ENCODE assay signal across 11 mouse cellular contexts in genomic region chr3:118435248-118435647, GRCm38 (mm10).
DNase-seq lines count a peak whose midpoint lies in the region; ATAC-seq lines count a peak whose summit lies in the region.
"Had no signal": no experiment of that assay in that cellular context is flagged by ENCODE, and none has a peak within 500 bp of the region (broad histone marks: within the 10 kb centered on the region; RNA-seq: fewer than 3 reads in every experiment).

No protein-coding gene starts in this region.

- no peak for DNase-seq in heart, adult 9 months (ENCODE audit: low spot score in 2 of 2)
- DNase-seq in embryonic facial prominence, embryonic 10.5 days (ENCODE audit: low spot score), result no peak
- peak; percentile 39 for DNase-seq in midbrain, embryonic 14.5 days
- no peak for DNase-seq in adrenal gland, adult 18-20 months (ENCODE audit: low spot score in 2 of 2)
- no peak for DNase-seq in kidney, postnatal 14 days
- DNase-seq: kidney, adult 18-20 months; liver, embryonic 13.5 days had no signal

- peaks cover 44% of the 10 kb centered on the region for H3K27me3 ChIP-seq in heart, embryonic 16.5 days (ENCODE audit: control insufficient read depth, insufficient read depth, low read length)
- peaks cover 70% of the 10 kb centered on the region for H3K27me3 ChIP-seq in embryonic facial prominence, embryonic 10.5 days (replicated peaks; ENCODE audit: low read depth, poor library complexity, severe bottlenecking)
- H3K27me3 ChIP-seq in hindbrain, embryonic 13.5 days, result peaks cover 29% of the 10 kb centered on the region
- peaks cover 8% of the 10 kb centered on the region; the same call in 1 of the 2 replicates for H3K27me3 ChIP-seq in midbrain, embryonic 14.5 days (ENCODE audit: control insufficient read depth, insufficient read depth, low read length)

- no peak overlapping the region for H3K9ac ChIP-seq in heart, embryonic 16.5 days (ENCODE audit: low read length)
- peak overlapping the region; percentile 82 for H3K9ac ChIP-seq in hindbrain, embryonic 13.5 days
- H3K9ac ChIP-seq in midbrain, embryonic 14.5 days (replicated peaks; ENCODE audit: low read length), result peak overlapping the region; percentile 69; the same call in 1 of the 2 replicates
- H3K9ac ChIP-seq: liver, embryonic 13.5 days had no signal

- no peak for ATAC-seq in heart, embryonic 16.5 days (replicated peaks; ENCODE audit: extremely low read depth, insufficient read depth, low FRiP score)
- ATAC-seq in hindbrain, embryonic 13.5 days (ENCODE audit: low FRiP score), result no peak
- ATAC-seq in midbrain, embryonic 14.5 days (ENCODE audit: low FRiP score, low TSS enrichment), result no peak
- no peak for ATAC-seq in megakaryocyte, adult 5-6 weeks (ENCODE audit: poor library complexity, severe bottlenecking)

- H3K4me2 ChIP-seq in heart, embryonic 16.5 days (ENCODE audit: low read depth, low read length), result peak overlapping the region; percentile 91
- H3K4me2 ChIP-seq in hindbrain, embryonic 13.5 days, result peak overlapping the region; percentile 95
- H3K4me2 ChIP-seq in midbrain, embryonic 14.5 days (ENCODE audit: low read length), result peak overlapping the region; percentile 93
- H3K4me2 ChIP-seq: liver, embryonic 13.5 days had no signal

- WGBS in heart, embryonic 16.5 days, result 11% methylated on average over 9 of the region's 9 CpGs
- WGBS in embryonic facial prominence, embryonic 10.5 days, result 7% methylated on average over 9 of the region's 9 CpGs
- WGBS in hindbrain, embryonic 13.5 days, result 12% methylated on average over 9 of the region's 9 CpGs
- WGBS in midbrain, embryonic 14.5 days, result 13% methylated on average over 9 of the region's 9 CpGs

- H3K36me3 ChIP-seq in heart, embryonic 16.5 days (ENCODE audit: control insufficient read depth, insufficient read depth), result no peaks in the 10 kb centered on the region
- no peaks in the 10 kb centered on the region for H3K36me3 ChIP-seq in embryonic facial prominence, embryonic 10.5 days (replicated peaks)
- H3K36me3 ChIP-seq in hindbrain, embryonic 13.5 days, result no peaks in the 10 kb centered on the region
- H3K36me3 ChIP-seq in midbrain, embryonic 14.5 days (ENCODE audit: control insufficient read depth, insufficient read depth, low read length), result no peaks in the 10 kb centered on the region
- H3K36me3 ChIP-seq: liver, embryonic 13.5 days had no signal

- no peaks in the 10 kb centered on the region for H3K9me3 ChIP-seq in heart, embryonic 16.5 days (replicated peaks; ENCODE audit: control insufficient read depth, low read length)
- no peaks in the 10 kb centered on the region for H3K9me3 ChIP-seq in embryonic facial prominence, embryonic 10.5 days
- no peaks in the 10 kb centered on the region for H3K9me3 ChIP-seq in hindbrain, embryonic 13.5 days
- no peaks in the 10 kb centered on the region for H3K9me3 ChIP-seq in midbrain, embryonic 14.5 days (ENCODE audit: control insufficient read depth, low read length)
- H3K9me3 ChIP-seq: liver, embryonic 13.5 days had no signal

- no peak overlapping the region for H3K27ac ChIP-seq in heart, embryonic 16.5 days (ENCODE audit: low read length)
- H3K27ac ChIP-seq in embryonic facial prominence, embryonic 10.5 days (replicated peaks), result no peak overlapping the region
- H3K27ac ChIP-seq in hindbrain, embryonic 13.5 days, result peak overlapping the region; percentile 87
- H3K27ac ChIP-seq in midbrain, embryonic 14.5 days (replicated peaks; ENCODE audit: low read depth, low read length), result no peak overlapping the region; the same call in 1 of the 2 replicates
- H3K27ac ChIP-seq: liver, embryonic 13.5 days had no signal

- peaks cover 16% of the 10 kb centered on the region for H3K4me1 ChIP-seq in heart, embryonic 16.5 days (ENCODE audit: control insufficient read depth, insufficient read depth, low read length)
- H3K4me1 ChIP-seq in embryonic facial prominence, embryonic 10.5 days, result peaks cover 30% of the 10 kb centered on the region
- peaks cover 25% of the 10 kb centered on the region for H3K4me1 ChIP-seq in hindbrain, embryonic 13.5 days (replicated peaks)
- peaks cover 10% of the 10 kb centered on the region for H3K4me1 ChIP-seq in midbrain, embryonic 14.5 days (ENCODE audit: control insufficient read depth, insufficient read depth, low read length)
- H3K4me1 ChIP-seq: liver, embryonic 13.5 days had no signal

- H3K4me3 ChIP-seq in heart, embryonic 16.5 days (ENCODE audit: low read length), result peak overlapping the region; percentile 62; the same call in 1 of the 2 replicates
- peak overlapping the region; percentile 61 for H3K4me3 ChIP-seq in embryonic facial prominence, embryonic 10.5 days
- H3K4me3 ChIP-seq in hindbrain, embryonic 13.5 days, result peak overlapping the region; percentile 58
- peak overlapping the region; percentile 56 for H3K4me3 ChIP-seq in midbrain, embryonic 14.5 days (replicated peaks; ENCODE audit: low read depth, low read length)
- H3K4me3 ChIP-seq: myocyte had no signal
